Mouse (Mus musculus) spleen, postnatal 0 days (tissue): ENCODE data around the gene Las1l. TPM values are rescaled to one million over a fixed set of nuclear protein-coding genes. Genes with fewer than 3 reads are reported as not detected.

ENCODE experiments used
- polyA plus RNA-seq: library from polyadenylated mRNA; unstranded; fragments of >200 nt; fragmentation: Nextera tagmentation; extraction: Ambion mirVana; gene quantifications from 2 replicates; pipeline ENCODE4 v1.2.1, GENCODE M21; 2015

Gene Las1l
- polyA plus RNA-seq, result 30.6 and 33.4 TPM in 2 replicates

DNA sequence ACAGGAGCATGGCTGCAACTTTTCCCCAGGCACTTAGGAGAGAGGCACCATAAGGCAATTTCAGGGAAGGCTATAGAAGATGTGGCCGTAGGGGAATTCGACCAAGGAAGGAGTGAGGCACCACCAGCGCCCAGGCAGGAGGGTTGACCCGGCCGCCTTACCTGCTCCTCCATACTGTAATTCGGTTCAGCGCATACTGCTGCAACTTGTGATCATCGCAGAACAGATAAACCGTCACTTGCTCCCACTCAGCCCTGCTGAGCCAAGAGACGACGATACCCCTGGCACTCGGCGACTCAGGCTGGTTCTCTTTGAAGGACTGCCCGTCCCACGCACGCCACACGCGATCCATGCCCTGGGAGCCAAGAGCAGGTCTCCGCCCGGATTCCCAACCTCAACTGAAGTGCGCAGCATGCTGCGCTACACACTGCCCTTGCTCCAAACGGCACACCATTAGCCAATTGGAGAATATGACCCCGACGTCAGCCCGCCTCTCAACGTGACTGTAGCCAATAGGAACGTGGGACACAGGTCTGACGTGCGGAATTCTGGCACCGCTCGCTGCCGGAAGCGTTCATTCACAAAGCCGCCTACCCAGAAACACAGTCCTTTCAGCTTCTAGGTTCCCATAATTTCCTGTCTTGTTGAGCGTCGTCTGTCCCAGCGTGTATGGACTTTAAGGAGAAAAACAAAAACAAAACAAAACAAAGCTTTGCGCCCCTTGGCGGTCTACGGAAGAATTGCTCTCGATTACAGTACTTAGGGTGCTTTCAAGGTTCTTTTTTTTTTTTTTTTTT is at the start of gene Las1l:
Las1l (minus strand) TSS at position 466 of the 797 bp plus-strand sequence.

Other genes starting within 250 kb of the Las1l start
- gene Zc3h12b, start 245.3 kb downstream of the Las1l start, polyA plus RNA-seq, result 0.32 and 0.41 TPM in 2 replicates
- 78.9 and 97.5 TPM in 2 replicates for gene Msn, start 139.1 kb upstream of the Las1l start, polyA plus RNA-seq